In genomic region chrX:36767386-36767785, GRCm38 (mm10) we compare ENCODE assay signal across 16 mouse cellular contexts. TPM values are rescaled to one million over a fixed set of nuclear protein-coding genes. Genes with fewer than 3 reads are reported as not detected.
"Had no signal": no experiment of that assay in that cellular context is flagged by ENCODE, and none has a peak within 500 bp of the region (broad histone marks: within the 10 kb centered on the region; RNA-seq: fewer than 3 reads in every experiment).

No protein-coding gene starts in this region.

- H3K36me3 ChIP-seq: midbrain, embryonic 13.5 days; midbrain, embryonic 15.5 days; neural tube, embryonic 12.5 days; stomach, embryonic 15.5 days had no signal

- H3K27me3 ChIP-seq: midbrain, embryonic 13.5 days; midbrain, embryonic 15.5 days; neural tube, embryonic 12.5 days; stomach, embryonic 15.5 days had no signal

- H3K9ac ChIP-seq: lung, embryonic 14.5 days; midbrain, embryonic 13.5 days; midbrain, embryonic 15.5 days; neural tube, embryonic 12.5 days; stomach, embryonic 15.5 days had no signal

- H3K9me3 ChIP-seq: midbrain, embryonic 13.5 days; midbrain, embryonic 15.5 days; neural tube, embryonic 12.5 days; stomach, embryonic 15.5 days had no signal

- H3K4me1 ChIP-seq: neural tube, embryonic 12.5 days; stomach, embryonic 15.5 days had no signal

- H3K27ac ChIP-seq: midbrain, embryonic 13.5 days; midbrain, embryonic 15.5 days; neural tube, embryonic 12.5 days; stomach, embryonic 15.5 days; stomach, postnatal 0 days had no signal

- DNase-seq: lung, adult 18-20 months; lung, embryonic 14.5 days; lung, postnatal 10 days; lung, postnatal 4 days; right cerebral cortex, postnatal 14 days; thymus, adult 2 months; thymus, postnatal 25 days; thymus, postnatal 4 days had no signal

- H3K4me3 ChIP-seq: midbrain, embryonic 13.5 days; midbrain, embryonic 15.5 days; neural tube, embryonic 12.5 days; stomach, embryonic 15.5 days had no signal

- H3K4me2 ChIP-seq: lung, embryonic 14.5 days; midbrain, embryonic 11.5 days; midbrain, embryonic 13.5 days; midbrain, embryonic 15.5 days; neural tube, embryonic 12.5 days; stomach, embryonic 15.5 days had no signal

- ATAC-seq: midbrain, embryonic 13.5 days; midbrain, embryonic 15.5 days had no signal

RNA-seq across cellular contexts. Expression of gene Slc25a43, which starts 23.9 kb away (rescaled TPM):
- total RNA-seq: megakaryocyte-erythroid progenitor cell, adult 5-6 weeks; monocyte, adult 5-6 weeks had no signal
